Mouse (Mus musculus) forebrain, embryonic 15.5 days (tissue): ENCODE measurements at regions not wholly inside any gene's neighbourhood (a gene's known extent, or its start where the extent isn't known, plus 50 kb on each side); places are given as distances from the start of the nearest gene placed in this dataset.
"Not testable (repeated sequence)": the region's sequence is repeated elsewhere in the genome, so short reads cannot be mapped to it uniquely, and the experiment has no call there.

Experiments used
- ATAC-seq: fragments of 200-750 bp; cut with Nextera tagmentation; replicated peaks from 2 replicates; pipeline ENCODE4 v1.8.0; 2017; ENCODE audit warnings: mild to moderate bottlenecking, moderate TSS enrichment, moderate library complexity
- H3K27ac ChIP-seq: fragments of 300-500 bp; sonication (generic); replicated peaks from 2 replicates; pipeline ENCODE4 v1.5.1; 2015; ENCODE audit warnings: mild to moderate bottlenecking, inconsistent platforms
- H3K27me3 ChIP-seq: fragments of 300-500 bp; sonication (generic); 2 replicates; pipeline ENCODE4 v1.6.1; 2015; ENCODE audit warnings: inconsistent platforms
- H3K36me3 ChIP-seq: fragments of 300-500 bp; sonication (generic); 2 replicates; pipeline ENCODE4 v1.6.1; 2015; ENCODE audit warnings: mild to moderate bottlenecking, inconsistent platforms
- H3K4me1 ChIP-seq: fragments of 300-500 bp; sonication (generic); 2 replicates; pipeline ENCODE4 v1.6.1; 2015; ENCODE audit warnings: inconsistent platforms
- H3K4me2 ChIP-seq: fragments of 300-500 bp; sonication (generic); replicated peaks from 2 replicates; pipeline ENCODE4 v1.6.1; 2015; ENCODE audit warnings: mild to moderate bottlenecking, inconsistent platforms
- H3K4me3 ChIP-seq: fragments of 300-500 bp; sonication (generic); 2 replicates; pipeline ENCODE4 v1.5.1; 2015; ENCODE audit warnings: mild to moderate bottlenecking, inconsistent platforms
- H3K9ac ChIP-seq: fragments of 300-500 bp; sonication (generic); replicated peaks from 2 replicates; pipeline ENCODE4 v1.6.1; 2015; ENCODE audit warnings: mild to moderate bottlenecking, inconsistent platforms
- H3K9me3 ChIP-seq: fragments of 300-500 bp; sonication (generic); 2 replicates; pipeline ENCODE4 v1.6.1; 2016; ENCODE audit warnings: inconsistent platforms
- WGBS: fragments of 180-500 bp; shearing (Covaris S2); methylation state at CpG from one replicate; pipeline ENCODE4 v1.1.7; 2015; ENCODE audit warnings: mixed read lengths; 5-methylcytosine and 5-hydroxymethylcytosine counted together

DNA sequence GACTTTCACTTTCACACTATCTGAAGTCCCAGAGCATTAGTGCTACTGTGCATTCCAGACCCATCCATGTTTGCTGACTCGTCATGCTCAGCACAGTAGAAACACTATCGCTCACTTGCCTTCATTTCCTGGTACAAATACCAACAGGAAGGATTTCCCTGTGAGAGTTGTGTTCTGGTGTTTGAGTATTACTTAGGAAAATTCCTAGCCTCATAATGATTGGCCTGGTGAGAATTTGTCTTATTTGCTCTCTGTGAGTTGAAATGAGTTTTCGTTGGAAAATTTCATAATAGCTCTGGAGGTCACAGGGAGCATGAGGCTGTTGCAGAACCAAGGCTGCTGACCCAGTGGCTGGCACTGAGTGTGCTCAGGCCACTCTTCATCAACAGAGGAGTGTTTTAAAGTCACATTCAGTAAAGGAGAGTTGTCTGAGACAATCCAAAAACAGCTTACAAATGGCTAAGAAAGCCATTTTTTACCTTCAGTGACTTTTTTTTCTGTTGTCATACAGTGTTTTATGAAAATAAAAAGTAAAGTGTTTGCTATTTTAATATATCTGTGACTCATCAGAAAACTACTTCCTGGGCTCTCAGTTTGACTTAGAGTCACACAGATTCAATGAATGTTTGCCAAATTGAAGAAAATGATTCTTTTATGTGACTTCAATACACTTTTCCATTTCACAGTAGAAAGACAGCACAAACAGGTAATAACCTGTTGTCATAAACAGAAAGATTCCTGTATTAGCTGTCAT lies 64.4 kb upstream of the Zcchc2 start:
- Histone ChIP-seq H3K27me3 (no peaks in the 10 kb centered on the region), H3K36me3 (no peaks in the 10 kb centered on the region), H3K4me1 (no peaks in the 10 kb centered on the region), H3K9ac (no peak overlapping the region), H3K4me2 (no peak overlapping the region), H3K27ac (no peak overlapping the region), H3K9me3 (no peaks in the 10 kb centered on the region), H3K4me3 (no peak overlapping the region)
- WGBS = 85% methylated on average over 3 of the region's 3 CpGs
- ATAC-seq = no peak

DNA sequence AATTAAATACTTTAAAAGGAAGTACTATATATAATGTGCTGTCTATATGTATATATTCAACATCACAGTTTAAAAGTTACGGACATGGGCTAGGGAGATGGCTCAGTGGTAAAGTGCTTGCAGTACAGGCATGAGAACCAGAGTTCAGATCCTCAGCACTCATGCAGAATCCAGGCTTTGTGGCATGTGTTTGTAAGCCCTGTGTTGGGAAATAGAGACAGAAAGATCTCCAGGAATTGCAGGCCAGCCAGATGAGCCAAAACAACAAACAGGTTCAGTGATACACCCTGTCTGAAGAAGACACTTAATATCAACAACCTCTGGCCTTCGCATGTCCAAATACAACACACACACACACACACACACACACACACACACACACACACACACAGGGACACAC lies 63.3 kb upstream of the Zcchc2 start:
- Histone ChIP-seq H3K4me1 (no peaks in the 10 kb centered on the region), H3K36me3 (no peaks in the 10 kb centered on the region), H3K27me3 (no peaks in the 10 kb centered on the region), H3K27ac (no peak overlapping the region), H3K4me2 (no peak overlapping the region), H3K9me3 (no peaks in the 10 kb centered on the region), H3K9ac (no peak overlapping the region), H3K4me3 (no peak overlapping the region)
- no peak for ATAC-seq
- 96% methylated on average over 2 of the region's 2 CpGs for WGBS

DNA sequence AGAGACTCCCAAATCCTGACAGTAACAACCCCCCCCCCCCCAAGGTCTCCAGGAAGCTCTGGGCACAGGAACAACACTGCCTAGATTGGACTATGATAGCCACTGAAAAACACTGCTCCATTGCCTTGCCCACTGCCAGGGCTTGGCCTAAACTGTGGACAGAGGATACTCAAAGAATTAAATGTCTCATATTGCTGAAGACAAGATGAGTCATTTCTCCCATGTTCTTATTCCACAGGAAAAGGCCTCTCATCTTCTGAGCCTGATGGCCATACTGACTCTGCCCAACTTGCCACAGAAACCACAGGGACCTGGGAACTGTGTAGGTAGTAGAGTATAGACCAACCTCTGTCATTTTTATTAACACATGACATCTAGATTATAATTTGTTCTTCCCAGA lies 59.4 kb upstream of the Zcchc2 start:
- H3K36me3 ChIP-seq = no peaks in the 10 kb centered on the region
- no peak overlapping the region for H3K27ac ChIP-seq
- H3K9ac ChIP-seq = no peak overlapping the region
- no peak overlapping the region for H3K4me3 ChIP-seq
- H3K4me2 ChIP-seq = no peak overlapping the region
- no peaks in the 10 kb centered on the region for H3K27me3 ChIP-seq
- no peaks in the 10 kb centered on the region for H3K4me1 ChIP-seq
- no peaks in the 10 kb centered on the region for H3K9me3 ChIP-seq
- no peak for ATAC-seq

DNA sequence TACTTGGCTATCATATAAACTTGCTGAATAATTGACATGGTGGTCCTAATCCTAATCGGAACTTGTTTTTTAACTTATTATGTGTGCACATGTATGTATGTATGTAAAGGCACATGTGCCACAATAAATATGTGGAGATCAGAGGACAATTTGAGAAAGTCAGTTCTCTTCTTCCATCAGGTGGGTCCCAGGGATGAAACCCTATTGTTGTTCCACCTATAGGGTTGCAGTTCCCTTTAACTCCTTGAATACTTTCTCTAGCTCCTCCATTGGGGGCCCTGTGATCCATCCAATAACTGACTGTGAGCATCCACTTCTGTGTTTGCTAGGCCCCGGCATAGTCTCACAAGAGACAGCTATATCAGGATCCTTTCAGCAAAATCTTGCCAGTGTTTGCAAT lies 56.0 kb upstream of the Zcchc2 start:
- not testable (repeated sequence) for H3K9me3 ChIP-seq, H3K9ac ChIP-seq, ATAC-seq, H3K27ac ChIP-seq, H3K4me3 ChIP-seq, H3K4me2 ChIP-seq, H3K36me3 ChIP-seq, H3K4me1 ChIP-seq, H3K27me3 ChIP-seq
- WGBS = 98% methylated on average over 2 of the region's 2 CpGs
